Mouse (Mus musculus): Measurements from ENCODE around the gene Pls3.

Gene Pls3

GRCm38 (mm10) chrX:75874332-75875291 lies at the start of gene Pls3:
Gene Pls3, minus strand, starts transcription at chrX:75875182.
- in situ Hi-C loops (cut with MboI; ENCODE audit: low sequenced_read_pairs), result no loop called here

- in situ Hi-C loops (cut with MboI; ENCODE audit: low sequenced_read_pairs), result no loop called here
Measured at GRCm38 (mm10) chrX:75895716-75896115, 20.7 kb upstream of the Pls3 start.

GRCm38 (mm10) chrX:75875566-75875965 lies 584 bp upstream of the Pls3 start:
- in situ Hi-C loops (cut with MboI; ENCODE audit: low sequenced_read_pairs), result no loop called here

- in situ Hi-C loops (cut with MboI; ENCODE audit: low sequenced_read_pairs), result no loop called here
Measured at GRCm38 (mm10) chrX:75873813-75874212, 1.2 kb downstream of the Pls3 start.

GRCm38 (mm10) chrX:75873253-75873652 lies 1.7 kb downstream of the Pls3 start:
- in situ Hi-C loops (cut with MboI; ENCODE audit: low sequenced_read_pairs), result no loop called here

- in situ Hi-C loops (cut with MboI; ENCODE audit: low sequenced_read_pairs), result no loop called here
Measured at GRCm38 (mm10) chrX:75871855-75872254, 3.1 kb downstream of the Pls3 start.

- in situ Hi-C loops (cut with MboI; ENCODE audit: low sequenced_read_pairs), result no loop called here
Measured at GRCm38 (mm10) chrX:75861715-75862114, 13.3 kb downstream of the Pls3 start.

GRCm38 (mm10) chrX:75854294-75854693 lies 20.7 kb downstream of the Pls3 start:
- in situ Hi-C loops (cut with MboI; ENCODE audit: low sequenced_read_pairs), result no loop called here

GRCm38 (mm10) chrX:75844290-75844689 lies 30.7 kb downstream of the Pls3 start:
- in situ Hi-C loops (cut with MboI; ENCODE audit: low sequenced_read_pairs), result no loop called here

GRCm38 (mm10) chrX:75842835-75843234 lies 32.1 kb downstream of the Pls3 start:
- in situ Hi-C loops (cut with MboI; ENCODE audit: low sequenced_read_pairs), result no loop called here

GRCm38 (mm10) chrX:75842120-75842519 lies 32.9 kb downstream of the Pls3 start:
- in situ Hi-C loops (cut with MboI; ENCODE audit: low sequenced_read_pairs), result no loop called here

- in situ Hi-C loops (cut with MboI; ENCODE audit: low sequenced_read_pairs), result no loop called here
Measured at GRCm38 (mm10) chrX:75840263-75840662, 34.7 kb downstream of the Pls3 start.

- in situ Hi-C loops (cut with MboI; ENCODE audit: low sequenced_read_pairs), result no loop called here
Measured at GRCm38 (mm10) chrX:75834836-75835235, 40.1 kb downstream of the Pls3 start.

GRCm38 (mm10) chrX:75834286-75834685 lies 40.7 kb downstream of the Pls3 start:
- in situ Hi-C loops (cut with MboI; ENCODE audit: low sequenced_read_pairs), result no loop called here

- in situ Hi-C loops (cut with MboI; ENCODE audit: low sequenced_read_pairs), result no loop called here
Measured at GRCm38 (mm10) chrX:75833006-75833641, 41.9 kb downstream of the Pls3 start.

- in situ Hi-C loops (cut with MboI; ENCODE audit: low sequenced_read_pairs), result no loop called here
Measured at GRCm38 (mm10) chrX:75829867-75830255, 45.1 kb downstream of the Pls3 start.

- in situ Hi-C loops (cut with MboI; ENCODE audit: low sequenced_read_pairs), result no loop called here
Measured at GRCm38 (mm10) chrX:75829240-75829866, 45.6 kb downstream of the Pls3 start.

GRCm38 (mm10) chrX:75818647-75819271 lies 56.2 kb downstream of the Pls3 start:
- in situ Hi-C loops (cut with MboI; ENCODE audit: low sequenced_read_pairs), result no loop called here

GRCm38 (mm10) chrX:75814958-75815357 lies 60.0 kb downstream of the Pls3 start:
- in situ Hi-C loops (cut with MboI; ENCODE audit: low sequenced_read_pairs), result no loop called here

GRCm38 (mm10) chrX:75814123-75814522 lies 60.9 kb downstream of the Pls3 start:
- in situ Hi-C loops (cut with MboI; ENCODE audit: low sequenced_read_pairs), result no loop called here

GRCm38 (mm10) chrX:75796583-75796982 lies 78.4 kb downstream of the Pls3 start:
- in situ Hi-C loops (cut with MboI; ENCODE audit: low sequenced_read_pairs), result no loop called here

All from CH12F3 (cell line).